Comparison of ENCODE assay signal across 18 mouse cellular contexts in genomic region chr7:28353267-28353666, GRCm38 (mm10). TPM values are rescaled to one million over a fixed set of nuclear protein-coding genes. Genes with fewer than 3 reads are reported as not detected.
DNase-seq lines count a peak whose midpoint lies in the region; ATAC-seq and TF ChIP-seq lines count a peak whose summit lies in the region.
"Had no signal": no experiment of that assay in that cellular context is flagged by ENCODE, and none has a peak within 500 bp of the region (broad histone marks: within the 10 kb centered on the region; RNA-seq: fewer than 3 reads in every experiment).

No protein-coding gene starts in this region.

- ATAC-seq in forebrain, postnatal 0 days, result no peak
- no peak for ATAC-seq in forebrain, embryonic 11.5 days (replicated peaks; ENCODE audit: low FRiP score)
- ATAC-seq in liver, embryonic 11.5 days (replicated peaks; ENCODE audit: low FRiP score), result no peak
- ATAC-seq in megakaryocyte-erythroid progenitor cell, adult 5-6 weeks (replicated peaks; ENCODE audit: low FRiP score, low TSS enrichment, poor library complexity, severe bottlenecking), result no peak
- ATAC-seq: Patski had no signal

- no peak for DNase-seq in forebrain, postnatal 0 days
- no peak for DNase-seq in forebrain, embryonic 11.5 days (ENCODE audit: low spot score)
- no peak for DNase-seq in layer of hippocampus, adult 2 months (ENCODE audit: low spot score in 2 of 2)
- DNase-seq in layer of hippocampus, adult 9-10 months (ENCODE audit: low spot score), result no peak
- DNase-seq in CD4-positive helper T cell, adult 2 months (ENCODE audit: low read depth, low spot score), result peak; percentile 28
- DNase-seq in liver, embryonic 11.5 days (ENCODE audit: low spot score), result no peak
- DNase-seq in Muller cell, postnatal 12 days (ENCODE audit: inconsistent ontology term), result no peak
- DNase-seq: adrenal gland, adult 8-10 months; cerebellum, postnatal 14 days; gastrocnemius, adult 2 months; right cerebral cortex, postnatal 4 days had no signal

- no peaks in the 10 kb centered on the region for H3K9me3 ChIP-seq in forebrain, postnatal 0 days (ENCODE audit: low read length)
- no peaks in the 10 kb centered on the region for H3K9me3 ChIP-seq in forebrain, embryonic 11.5 days (ENCODE audit: control insufficient read depth, low read length)
- no peaks in the 10 kb centered on the region for H3K9me3 ChIP-seq in liver, embryonic 11.5 days (ENCODE audit: control insufficient read depth, low read length)
- H3K9me3 ChIP-seq: forebrain, embryonic 12.5 days; limb, embryonic 13.5 days; megakaryocyte, embryonic 14.5 days had no signal

- H3K4me3 ChIP-seq in forebrain, postnatal 0 days (ENCODE audit: low read depth, low read length), result no peak overlapping the region
- H3K4me3 ChIP-seq in forebrain, embryonic 11.5 days (ENCODE audit: low read depth, low read length), result no peak overlapping the region; the same call in 1 of the 2 replicates
- H3K4me3 ChIP-seq in layer of hippocampus, adult 2 months, result no peak overlapping the region
- no peak overlapping the region for H3K4me3 ChIP-seq in liver, embryonic 11.5 days (ENCODE audit: low read depth, low read length)
- H3K4me3 ChIP-seq: forebrain, embryonic 12.5 days; gastrocnemius, adult 2 months; limb, embryonic 13.5 days; megakaryocyte, embryonic 14.5 days had no signal

- no peak overlapping the region for H3K4me2 ChIP-seq in forebrain, postnatal 0 days (ENCODE audit: low read depth)
- no peak overlapping the region for H3K4me2 ChIP-seq in forebrain, embryonic 11.5 days (ENCODE audit: low read depth, low read length, severe bottlenecking)
- no peak overlapping the region for H3K4me2 ChIP-seq in liver, embryonic 11.5 days
- H3K4me2 ChIP-seq: forebrain, embryonic 12.5 days; heart, embryonic 11.5 days; hindbrain, embryonic 14.5 days; limb, embryonic 13.5 days had no signal

- 0 out of 2 replicates have a peak, but pooled peaks have one; percentile 12 for TF ChIP-seq CTCF in forebrain, postnatal 0 days (IDR thresholded peaks at IDR 0.05; ENCODE audit: low read depth)
- TF ChIP-seq CTCF in layer of hippocampus, adult 2 months (conservative IDR thresholded peaks at IDR 0.05), result peak; percentile 22; the same call in 1 of the 2 replicates

- 92% methylated on average over 2 of the region's 2 CpGs for WGBS in forebrain, postnatal 0 days
- WGBS in forebrain, embryonic 11.5 days, result 94% methylated on average over 2 of the region's 2 CpGs
- 93% methylated on average over 2 of the region's 2 CpGs for WGBS in liver, embryonic 11.5 days

- no peaks in the 10 kb centered on the region for H3K27me3 ChIP-seq in forebrain, postnatal 0 days (ENCODE audit: insufficient read depth, low read length)
- no peaks in the 10 kb centered on the region for H3K27me3 ChIP-seq in forebrain, embryonic 11.5 days (ENCODE audit: control insufficient read depth, insufficient read depth, low read length)
- no peaks in the 10 kb centered on the region for H3K27me3 ChIP-seq in liver, embryonic 11.5 days (replicated peaks; ENCODE audit: control insufficient read depth, insufficient read depth, low read length)
- H3K27me3 ChIP-seq: forebrain, embryonic 12.5 days; limb, embryonic 13.5 days; Patski had no signal

- H3K4me1 ChIP-seq in forebrain, postnatal 0 days (ENCODE audit: insufficient read depth), result peaks cover 15% of the 10 kb centered on the region
- peaks cover 17% of the 10 kb centered on the region for H3K4me1 ChIP-seq in forebrain, embryonic 11.5 days (replicated peaks; ENCODE audit: control insufficient read depth, insufficient read depth, low read length)
- peaks cover 32% of the 10 kb centered on the region for H3K4me1 ChIP-seq in liver, embryonic 11.5 days (replicated peaks; ENCODE audit: control insufficient read depth, insufficient read depth, low read length)

- H3K36me3 ChIP-seq in forebrain, postnatal 0 days (ENCODE audit: insufficient read depth), result peaks cover 27% of the 10 kb centered on the region
- peaks cover 9% of the 10 kb centered on the region for H3K36me3 ChIP-seq in forebrain, embryonic 11.5 days (ENCODE audit: control insufficient read depth, insufficient read depth, low read length)
- peaks cover 32% of the 10 kb centered on the region for H3K36me3 ChIP-seq in liver, embryonic 11.5 days (ENCODE audit: control insufficient read depth, insufficient read depth, low read length)

- no peak overlapping the region for H3K9ac ChIP-seq in forebrain, postnatal 0 days
- no peak overlapping the region for H3K9ac ChIP-seq in forebrain, embryonic 11.5 days (ENCODE audit: low read length)
- H3K9ac ChIP-seq in liver, embryonic 11.5 days (ENCODE audit: low read depth, low read length), result no peak overlapping the region
- H3K9ac ChIP-seq: forebrain, embryonic 12.5 days; hindbrain, embryonic 14.5 days; limb, embryonic 13.5 days had no signal

- H3K27ac ChIP-seq in forebrain, postnatal 0 days (ENCODE audit: low read depth, low read length), result no peak overlapping the region
- H3K27ac ChIP-seq in forebrain, embryonic 11.5 days (ENCODE audit: low read depth, low read length), result no peak overlapping the region
- H3K27ac ChIP-seq in layer of hippocampus, adult 2 months, result no peak overlapping the region
- peak overlapping the region; percentile 25; the same call in 1 of the 2 replicates for H3K27ac ChIP-seq in liver, embryonic 11.5 days (ENCODE audit: low read depth, low read length)
- H3K27ac ChIP-seq: forebrain, embryonic 12.5 days; gastrocnemius, adult 2 months; hindbrain, embryonic 14.5 days; limb, embryonic 13.5 days had no signal

RNA-seq across cellular contexts. Expression of gene Rps16, which starts 2.8 kb away (rescaled TPM):
- total RNA-seq in forebrain, postnatal 0 days (2014; rRNA removed), result 205 and 300 TPM in 2 replicates
- 595 and 769 TPM in 2 replicates for polyA plus RNA-seq in forebrain, postnatal 0 days (2015; fragmentation: Nextera tagmentation; extraction: Ambion mirVana)
- 727 and 782 TPM in 2 replicates for polyA plus RNA-seq in forebrain, embryonic 11.5 days (2014; fragmentation: Nextera tagmentation; extraction: Ambion mirVana)
- 100 to 1,000 TPM; 490 to 496 TPM for total RNA-seq in layer of hippocampus, adult 2 months (2021)
- polyA plus RNA-seq in liver, embryonic 11.5 days (2014; fragmentation: Nextera tagmentation; extraction: Ambion mirVana), result 1,377 and 1,547 TPM in 2 replicates
- 3,991 and 4,625 TPM in 2 replicates for total RNA-seq in megakaryocyte-erythroid progenitor cell, adult 5-6 weeks (2014; fragmentation: Nextera tagmentation)
- total RNA-seq in megakaryocyte-erythroid progenitor cell, adult 5-6 weeks (2017), result 881 and 1,091 TPM in 2 replicates

RNA-seq across cellular contexts. Expression of gene Supt5, which starts 14.7 kb away (rescaled TPM):
- 88.4 and 111 TPM in 2 replicates for total RNA-seq in forebrain, postnatal 0 days (2014; rRNA removed)
- 65.2 and 83.3 TPM in 2 replicates for polyA plus RNA-seq in forebrain, postnatal 0 days (2015; fragmentation: Nextera tagmentation; extraction: Ambion mirVana)
- polyA plus RNA-seq in forebrain, embryonic 11.5 days (2014; fragmentation: Nextera tagmentation; extraction: Ambion mirVana), result 97.2 and 104 TPM in 2 replicates
- total RNA-seq in layer of hippocampus, adult 2 months (2021), result 100 to 1,000 TPM; 117 to 123 TPM
- polyA plus RNA-seq in liver, embryonic 11.5 days (2014; fragmentation: Nextera tagmentation; extraction: Ambion mirVana), result 77.9 and 78.9 TPM in 2 replicates
- 87.6 and 113 TPM in 2 replicates for total RNA-seq in megakaryocyte-erythroid progenitor cell, adult 5-6 weeks (2014; fragmentation: Nextera tagmentation)
- 68.5 and 79.4 TPM in 2 replicates for total RNA-seq in megakaryocyte-erythroid progenitor cell, adult 5-6 weeks (2017)

RNA-seq across cellular contexts. Expression of gene Plekhg2, which starts 19.1 kb away (rescaled TPM):
- total RNA-seq in forebrain, postnatal 0 days (2014; rRNA removed), result 20.3 and 25.7 TPM in 2 replicates
- polyA plus RNA-seq in forebrain, postnatal 0 days (2015; fragmentation: Nextera tagmentation; extraction: Ambion mirVana), result 9.0 and 11.4 TPM in 2 replicates
- 81.2 and 81.3 TPM in 2 replicates for polyA plus RNA-seq in forebrain, embryonic 11.5 days (2014; fragmentation: Nextera tagmentation; extraction: Ambion mirVana)
- 1 to 10 TPM; 5.9 to 6.8 TPM for total RNA-seq in layer of hippocampus, adult 2 months (2021)
- polyA plus RNA-seq in liver, embryonic 11.5 days (2014; fragmentation: Nextera tagmentation; extraction: Ambion mirVana), result 29.2 and 34.4 TPM in 2 replicates
- total RNA-seq in megakaryocyte-erythroid progenitor cell, adult 5-6 weeks (2014; fragmentation: Nextera tagmentation), result 4.1 and 7.7 TPM in 2 replicates
- 0.19 and 2.3 TPM in 2 replicates for total RNA-seq in megakaryocyte-erythroid progenitor cell, adult 5-6 weeks (2017)

RNA-seq across cellular contexts. Expression of gene Zfp36, which starts 26.8 kb away (rescaled TPM):
- 2.8 and 4.0 TPM in 2 replicates for total RNA-seq in forebrain, postnatal 0 days (2014; rRNA removed)
- 2.3 and 3.8 TPM in 2 replicates for polyA plus RNA-seq in forebrain, postnatal 0 days (2015; fragmentation: Nextera tagmentation; extraction: Ambion mirVana)
- polyA plus RNA-seq in forebrain, embryonic 11.5 days (2014; fragmentation: Nextera tagmentation; extraction: Ambion mirVana), result 4.5 and 5.2 TPM in 2 replicates
- total RNA-seq in layer of hippocampus, adult 2 months (2021), result 1 to 10 TPM; 2.0 to 3.2 TPM
- 9.9 and 10.2 TPM in 2 replicates for polyA plus RNA-seq in liver, embryonic 11.5 days (2014; fragmentation: Nextera tagmentation; extraction: Ambion mirVana)
- total RNA-seq in megakaryocyte-erythroid progenitor cell, adult 5-6 weeks (2014; fragmentation: Nextera tagmentation), result 13.4 and 15.3 TPM in 2 replicates
- 26.9 and 33.7 TPM in 2 replicates for total RNA-seq in megakaryocyte-erythroid progenitor cell, adult 5-6 weeks (2017)

RNA-seq across cellular contexts. Expression of gene Med29, which starts 39.2 kb away (rescaled TPM):
- total RNA-seq in forebrain, postnatal 0 days (2014; rRNA removed), result 32.5 and 35.1 TPM in 2 replicates
- polyA plus RNA-seq in forebrain, postnatal 0 days (2015; fragmentation: Nextera tagmentation; extraction: Ambion mirVana), result 39.2 and 47.6 TPM in 2 replicates
- 40.1 and 46.1 TPM in 2 replicates for polyA plus RNA-seq in forebrain, embryonic 11.5 days (2014; fragmentation: Nextera tagmentation; extraction: Ambion mirVana)
- total RNA-seq in layer of hippocampus, adult 2 months (2021), result 10 to 100 TPM; 17.7 to 18.7 TPM
- 44.7 and 45.7 TPM in 2 replicates for polyA plus RNA-seq in liver, embryonic 11.5 days (2014; fragmentation: Nextera tagmentation; extraction: Ambion mirVana)
- 22.3 and 28.9 TPM in 2 replicates for total RNA-seq in megakaryocyte-erythroid progenitor cell, adult 5-6 weeks (2014; fragmentation: Nextera tagmentation)
- total RNA-seq in megakaryocyte-erythroid progenitor cell, adult 5-6 weeks (2017), result 9.9 and 16.0 TPM in 2 replicates
